Mouse (Mus musculus) naive thymus-derived CD4-positive, alpha-beta T cell, adult 2 months (primary cell): ENCODE measurements around the gene Notum.

Experiments used
- DNase-seq: peaks from one replicate; pipeline ENCODE4 v3.0.0-alpha.2; 2011; ENCODE audit warnings: low read depth

Notum gene

GRCm38 (mm10) chr11:120633520-120634343 is 27.2 kb downstream of the Notum start, which contains the start of gene Mafg:
Gene Mafg (minus strand): TSS chr11:120633600.
- peak; percentile 94 for DNase-seq

DNA sequence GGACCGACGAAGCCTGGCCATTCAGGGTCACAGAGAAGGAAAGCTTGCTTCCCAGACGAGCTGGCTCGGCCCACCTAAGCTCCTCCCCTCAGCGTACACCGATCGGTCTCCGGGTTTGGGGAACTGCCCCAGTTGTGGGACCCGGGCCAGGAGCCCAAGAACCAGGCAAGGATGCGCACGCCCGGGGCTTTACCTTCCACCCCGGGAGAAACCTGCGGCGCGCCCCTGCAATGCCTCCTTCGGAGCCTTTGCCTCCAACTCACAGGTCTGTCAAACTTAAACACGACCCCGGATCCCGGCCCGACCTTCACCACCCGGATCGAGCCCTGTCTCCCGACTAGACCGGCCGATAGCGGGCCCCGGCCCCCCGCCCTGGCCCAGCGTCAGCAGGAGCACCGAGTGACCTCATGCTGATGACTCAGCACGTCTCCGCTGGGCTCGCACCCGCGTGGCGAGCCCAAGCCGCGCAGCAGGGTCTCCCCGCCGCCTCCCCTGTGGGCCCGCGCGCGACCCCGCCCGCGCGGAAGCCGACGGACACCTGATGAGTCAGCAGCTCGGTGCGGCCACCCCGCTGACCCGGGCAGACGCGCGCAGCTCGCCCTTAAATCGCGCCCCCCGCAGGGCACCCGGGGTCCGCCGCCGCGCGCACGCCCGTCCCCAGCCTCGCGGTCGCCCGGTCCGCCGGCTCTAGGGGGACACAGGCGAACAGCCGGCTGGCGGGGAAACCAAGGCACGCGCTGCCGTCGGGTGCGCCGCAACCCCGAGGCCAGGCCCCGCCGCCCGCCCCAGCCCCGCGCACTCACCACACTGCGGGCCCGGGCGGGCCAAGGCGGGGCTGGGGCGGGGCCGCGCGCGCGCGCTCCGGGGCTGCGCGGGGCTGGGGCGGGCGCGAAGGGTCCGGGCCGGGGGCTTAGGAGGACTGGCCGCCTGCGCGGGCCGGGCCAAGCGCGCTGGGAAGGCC is 28.1 kb downstream of the Notum start:
- peak; percentile 61 for DNase-seq

- DNase-seq = peak; percentile 41
Observed at GRCm38 (mm10) chr11:120631726-120632448, 29.1 kb downstream of the Notum start.

GRCm38 (mm10) chr11:120630881-120631725 is 29.9 kb downstream of the Notum start:
- peak; percentile 67 for DNase-seq

GRCm38 (mm10) chr11:120630401-120630871 is 30.5 kb downstream of the Notum start:
- no peak for DNase-seq

GRCm38 (mm10) chr11:120629911-120630310 is 31.1 kb downstream of the Notum start:
- no peak for DNase-seq

GRCm38 (mm10) chr11:120629341-120629730 is 31.6 kb downstream of the Notum start:
- DNase-seq = peak; percentile 75

DNA sequence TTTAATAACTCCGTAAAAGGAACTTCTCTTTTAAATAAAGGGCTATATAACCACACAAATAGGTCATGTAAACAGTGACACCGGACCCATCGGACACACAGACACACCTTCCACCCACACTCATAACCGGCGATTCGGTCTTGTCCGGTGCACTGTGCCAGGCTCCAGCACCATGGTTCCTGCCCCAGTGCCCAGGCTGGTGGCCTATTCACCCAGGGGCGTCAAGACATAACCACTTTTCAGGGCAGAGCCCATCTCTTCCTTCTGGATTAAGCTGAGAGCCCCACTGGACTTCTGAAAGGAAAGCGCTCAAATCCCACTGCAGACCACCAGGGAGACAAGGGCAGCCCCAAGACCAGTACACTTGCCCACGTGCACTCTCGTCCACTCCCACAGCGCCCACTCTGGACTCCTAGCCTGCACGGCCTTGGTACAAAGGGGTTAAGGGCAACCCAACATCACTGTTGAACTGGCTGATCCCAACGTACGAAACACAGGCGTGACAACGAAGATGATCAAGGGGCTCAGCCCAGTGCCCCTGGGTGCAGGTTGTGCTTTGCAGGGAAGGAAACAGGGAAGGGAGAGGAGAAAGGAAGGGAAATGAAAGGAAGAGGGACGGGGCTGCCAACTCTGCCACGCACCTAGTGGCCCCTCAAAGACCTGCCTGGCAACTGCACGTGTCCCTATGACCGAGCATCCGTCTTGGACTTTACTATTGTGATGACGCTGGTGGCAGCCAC is 32.2 kb downstream of the Notum start:
- DNase-seq = no peak

- peak; percentile 85 for DNase-seq
Observed at GRCm38 (mm10) chr11:120627468-120628300, 33.3 kb downstream of the Notum start.

- no peak for DNase-seq
Observed at GRCm38 (mm10) chr11:120626785-120627467, 34.0 kb downstream of the Notum start.

DNA sequence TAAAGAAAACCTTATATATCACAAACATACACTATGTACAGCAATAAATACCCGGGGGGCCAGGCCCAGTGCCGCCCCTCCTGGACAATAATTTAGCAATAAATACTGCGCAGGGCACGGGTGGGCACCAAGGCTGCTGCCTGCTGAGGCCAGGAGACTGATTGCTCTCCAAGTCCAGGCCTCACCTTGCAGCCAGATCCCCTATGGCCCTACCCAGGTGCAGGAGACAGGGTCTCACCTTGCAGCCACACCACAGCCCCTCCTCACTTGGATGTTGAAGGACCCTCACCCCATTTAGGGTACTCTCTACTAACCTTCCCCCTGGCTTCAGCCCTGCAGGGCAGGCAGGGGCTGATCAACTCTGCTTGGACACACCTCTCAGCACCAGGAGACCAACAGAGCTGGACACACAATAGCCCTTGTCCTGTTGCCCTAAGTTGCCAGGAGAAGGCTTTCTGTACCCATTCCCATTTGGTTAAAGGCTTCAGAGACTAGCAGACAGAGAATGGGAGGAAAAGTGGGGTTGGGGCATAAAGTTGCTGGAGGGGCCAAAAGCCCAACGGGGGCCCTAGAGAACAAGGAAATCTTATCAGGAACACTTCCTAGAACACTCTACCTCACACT is 35.7 kb downstream of the Notum start, which contains the start of gene Sirt7:
Gene Sirt7, minus strand, starts transcription at position 89 of the 624 bp plus-strand sequence.
- no peak for DNase-seq

DNA sequence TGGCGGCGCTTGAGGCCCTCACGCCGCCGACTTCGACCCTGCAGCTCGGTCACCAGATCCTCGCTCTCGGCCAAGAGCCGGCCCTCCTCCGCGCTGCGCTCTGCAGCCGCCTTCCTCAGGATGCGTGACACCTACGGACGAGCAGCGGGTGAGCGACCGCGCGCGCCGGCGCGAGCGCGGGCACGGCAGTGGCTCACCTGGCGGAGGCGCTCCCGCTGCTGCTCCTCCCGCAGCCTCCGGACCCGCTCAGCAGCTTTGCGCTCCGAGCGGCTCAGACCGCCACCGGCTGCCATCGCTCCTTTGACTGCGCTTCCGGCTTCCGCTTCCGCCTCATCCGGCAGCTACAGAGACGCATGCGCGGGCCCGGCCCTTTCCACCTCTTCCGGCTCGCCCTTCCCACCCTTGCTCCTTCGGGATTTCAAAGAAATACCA is 36.3 kb downstream of the Notum start:
- peak; percentile 86 for DNase-seq

GRCm38 (mm10) chr11:120623961-120624679 is 36.9 kb downstream of the Notum start:
- peak; percentile 86 for DNase-seq

GRCm38 (mm10) chr11:120622805-120623204 is 38.2 kb downstream of the Notum start:
- DNase-seq = no peak

DNA sequence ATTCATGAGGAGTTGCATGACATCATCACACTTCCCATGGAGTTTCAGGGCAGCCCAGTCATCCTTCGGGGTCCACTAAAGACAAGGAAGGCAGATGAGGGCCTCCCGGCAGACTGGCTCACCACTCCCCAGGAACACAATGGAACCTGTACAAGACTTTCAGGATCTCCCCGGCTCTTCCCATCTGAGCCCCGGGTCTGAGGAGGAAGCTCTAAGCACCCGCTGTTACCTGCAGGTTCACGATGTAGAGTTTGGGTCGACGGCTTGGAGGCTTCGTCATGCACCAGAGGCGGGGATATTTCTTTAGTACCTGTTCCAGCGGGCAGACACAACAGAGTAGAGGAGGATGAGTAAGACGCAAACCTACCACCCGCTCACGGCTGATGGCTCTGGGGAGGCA is 40.8 kb downstream of the Notum start:
- DNase-seq = no peak

- DNase-seq = no peak
Observed at GRCm38 (mm10) chr11:120618619-120619535, 42.1 kb downstream of the Notum start.
